Comparison of ENCODE assay signal across 23 mouse cellular contexts in genomic region chr11:72924458-72924857, GRCm38 (mm10). TPM values are rescaled to one million over a fixed set of nuclear protein-coding genes. Genes with fewer than 3 reads are reported as not detected.
DNase-seq lines count a peak whose midpoint lies in the region; ATAC-seq and TF ChIP-seq lines count a peak whose summit lies in the region.
"Had no signal": no experiment of that assay in that cellular context is flagged by ENCODE, and none has a peak within 500 bp of the region (broad histone marks: within the 10 kb centered on the region; RNA-seq: fewer than 3 reads in every experiment).

No protein-coding gene starts in this region.

- TF ChIP-seq CTCF in lung, embryonic 14.5 days (IDR thresholded peaks at IDR 0.05; ENCODE audit: low read depth), result no peak

- H3K27ac ChIP-seq in forebrain, embryonic 11.5 days (ENCODE audit: low read depth, low read length), result no peak overlapping the region
- no peak overlapping the region for H3K27ac ChIP-seq in forebrain, embryonic 14.5 days (ENCODE audit: low read depth, low read length)
- H3K27ac ChIP-seq in lung, embryonic 14.5 days (ENCODE audit: low read depth), result peak overlapping the region; percentile 64; the same call in 1 of the 2 replicates
- peak overlapping the region; percentile 76; the same call in 1 of the 2 replicates for H3K27ac ChIP-seq in stomach, embryonic 14.5 days (ENCODE audit: low read length)
- H3K27ac ChIP-seq: embryonic facial prominence, embryonic 13.5 days; forebrain, embryonic 13.5 days; gastrocnemius, adult 2 months; hindbrain, embryonic 14.5 days; left cerebral cortex, adult 2 months; limb, embryonic 10.5 days; midbrain, embryonic 13.5 days had no signal

- no peaks in the 10 kb centered on the region for H3K27me3 ChIP-seq in forebrain, embryonic 11.5 days (ENCODE audit: control insufficient read depth, insufficient read depth, low read length)
- no peaks in the 10 kb centered on the region for H3K27me3 ChIP-seq in forebrain, embryonic 14.5 days (replicated peaks; ENCODE audit: control insufficient read depth, insufficient read depth, low read length)
- H3K27me3 ChIP-seq in lung, embryonic 14.5 days (ENCODE audit: insufficient read depth, low read length), result no peaks in the 10 kb centered on the region
- H3K27me3 ChIP-seq in stomach, embryonic 14.5 days (ENCODE audit: control insufficient read depth, insufficient read depth, low read length), result no peaks in the 10 kb centered on the region
- H3K27me3 ChIP-seq: embryonic facial prominence, embryonic 13.5 days; forebrain, embryonic 13.5 days; megakaryocyte, embryonic 14.5 days; midbrain, embryonic 13.5 days; Patski had no signal

- H3K9ac ChIP-seq in forebrain, embryonic 11.5 days (ENCODE audit: low read length), result no peak overlapping the region
- no peak overlapping the region for H3K9ac ChIP-seq in forebrain, embryonic 14.5 days (ENCODE audit: low read length)
- H3K9ac ChIP-seq in lung, embryonic 14.5 days, result no peak overlapping the region
- no peak overlapping the region for H3K9ac ChIP-seq in stomach, embryonic 14.5 days (replicated peaks; ENCODE audit: low read depth, low read length)
- H3K9ac ChIP-seq: embryonic facial prominence, embryonic 13.5 days; forebrain, embryonic 13.5 days; hindbrain, embryonic 14.5 days; midbrain, embryonic 13.5 days had no signal

- 87% methylated on average over 1 of the region's 1 CpGs for WGBS in forebrain, embryonic 11.5 days
- 88% methylated on average over 1 of the region's 1 CpGs for WGBS in forebrain, embryonic 14.5 days
- 56% methylated on average over 1 of the region's 1 CpGs for WGBS in lung, embryonic 14.5 days
- 45% methylated on average over 1 of the region's 1 CpGs for WGBS in stomach, embryonic 14.5 days

- no peaks in the 10 kb centered on the region for H3K4me1 ChIP-seq in forebrain, embryonic 11.5 days (replicated peaks; ENCODE audit: control insufficient read depth, insufficient read depth, low read length)
- H3K4me1 ChIP-seq in forebrain, embryonic 14.5 days (ENCODE audit: control insufficient read depth, insufficient read depth, low read length), result no peaks in the 10 kb centered on the region
- no peaks in the 10 kb centered on the region for H3K4me1 ChIP-seq in lung, embryonic 14.5 days (ENCODE audit: insufficient read depth)
- peaks cover 25% of the 10 kb centered on the region for H3K4me1 ChIP-seq in stomach, embryonic 14.5 days (ENCODE audit: control insufficient read depth, insufficient read depth, low read length)
- H3K4me1 ChIP-seq: embryonic facial prominence, embryonic 13.5 days; forebrain, embryonic 13.5 days; limb, embryonic 10.5 days; midbrain, embryonic 13.5 days had no signal

- peak; percentile 6 for DNase-seq in forebrain, embryonic 11.5 days (ENCODE audit: low spot score)
- no peak for DNase-seq in forebrain, embryonic 14.5 days (ENCODE audit: low spot score)
- peak; percentile 39 for DNase-seq in lung, embryonic 14.5 days
- DNase-seq in lung, postnatal 36 days, result no peak
- peak; percentile 69 for DNase-seq in A20 (ENCODE audit: low read depth, low spot score)
- DNase-seq in right cerebral cortex, adult 2 months (ENCODE audit: low spot score in 2 of 2), result no peak
- DNase-seq in cerebellum, adult 11-12 months, result no peak
- DNase-seq: adrenal gland, postnatal 36 days; cerebellum, postnatal 10 days; gastrocnemius, adult 2 months; heart, postnatal 4 days; thymus, adult 18-20 months had no signal

- H3K36me3 ChIP-seq in forebrain, embryonic 11.5 days (ENCODE audit: control insufficient read depth, insufficient read depth, low read length), result no peaks in the 10 kb centered on the region; the same call in 1 of the 2 replicates
- H3K36me3 ChIP-seq in forebrain, embryonic 14.5 days (ENCODE audit: control insufficient read depth, insufficient read depth, low read length), result peaks cover 56% of the 10 kb centered on the region
- H3K36me3 ChIP-seq in lung, embryonic 14.5 days (ENCODE audit: insufficient read depth), result peaks cover 38% of the 10 kb centered on the region
- peaks cover 19% of the 10 kb centered on the region; the same call in 1 of the 2 replicates for H3K36me3 ChIP-seq in stomach, embryonic 14.5 days (ENCODE audit: control insufficient read depth, insufficient read depth, low read length)

- ATAC-seq in forebrain, embryonic 11.5 days (replicated peaks; ENCODE audit: low FRiP score), result no peak
- ATAC-seq in forebrain, embryonic 14.5 days, result no peak
- ATAC-seq in lung, embryonic 14.5 days (ENCODE audit: insufficient read depth), result peak; percentile 62; the same call in 1 of the 2 replicates
- ATAC-seq in stomach, embryonic 14.5 days (ENCODE audit: insufficient number of reproducible peaks, insufficient read depth, low FRiP score, low read depth), result no peak; the same call in 1 of the 2 replicates
- ATAC-seq: forebrain, embryonic 13.5 days; inflammation-experienced regulatory T-cells, adult 6 months; midbrain, embryonic 13.5 days; Patski had no signal

- H3K9me3 ChIP-seq in forebrain, embryonic 11.5 days (ENCODE audit: control insufficient read depth, low read length), result no peaks in the 10 kb centered on the region
- no peaks in the 10 kb centered on the region for H3K9me3 ChIP-seq in forebrain, embryonic 14.5 days (replicated peaks; ENCODE audit: control insufficient read depth, low read length)
- H3K9me3 ChIP-seq in lung, embryonic 14.5 days (ENCODE audit: low read depth, low read length), result no peaks in the 10 kb centered on the region
- no peaks in the 10 kb centered on the region for H3K9me3 ChIP-seq in stomach, embryonic 14.5 days (ENCODE audit: control insufficient read depth, low read depth, low read length)
- H3K9me3 ChIP-seq: embryonic facial prominence, embryonic 13.5 days; forebrain, embryonic 13.5 days; limb, embryonic 10.5 days; megakaryocyte, embryonic 14.5 days; midbrain, embryonic 13.5 days had no signal

- H3K4me2 ChIP-seq in forebrain, embryonic 11.5 days (ENCODE audit: low read depth, low read length, severe bottlenecking), result no peak overlapping the region
- no peak overlapping the region for H3K4me2 ChIP-seq in forebrain, embryonic 14.5 days (ENCODE audit: low read length)
- no peak overlapping the region for H3K4me2 ChIP-seq in lung, embryonic 14.5 days
- no peak overlapping the region for H3K4me2 ChIP-seq in stomach, embryonic 14.5 days (replicated peaks; ENCODE audit: low read depth, low read length)
- H3K4me2 ChIP-seq: embryonic facial prominence, embryonic 13.5 days; forebrain, embryonic 13.5 days; hindbrain, embryonic 14.5 days; midbrain, embryonic 13.5 days had no signal

- H3K4me3 ChIP-seq in forebrain, embryonic 11.5 days (ENCODE audit: low read depth, low read length), result no peak overlapping the region
- H3K4me3 ChIP-seq in forebrain, embryonic 14.5 days (ENCODE audit: low read depth, low read length), result no peak overlapping the region
- no peak overlapping the region for H3K4me3 ChIP-seq in lung, embryonic 14.5 days (ENCODE audit: low read depth, low read length)
- no peak overlapping the region for H3K4me3 ChIP-seq in stomach, embryonic 14.5 days (ENCODE audit: low read depth, low read length)
- H3K4me3 ChIP-seq: embryonic facial prominence, embryonic 13.5 days; erythroblast, embryonic 14.5 days; forebrain, embryonic 13.5 days; gastrocnemius, adult 2 months; left cerebral cortex, adult 2 months; limb, embryonic 10.5 days; megakaryocyte, embryonic 14.5 days; midbrain, embryonic 13.5 days had no signal

RNA-seq across cellular contexts. Expression of gene Atp2a3, which starts 36.5 kb away (rescaled TPM):
- 0.73 and 1.3 TPM in 2 replicates for polyA plus RNA-seq in forebrain, embryonic 11.5 days (2014; fragmentation: Nextera tagmentation; extraction: Ambion mirVana)
- polyA plus RNA-seq in forebrain, embryonic 14.5 days (2014; fragmentation: Nextera tagmentation; extraction: Ambion mirVana), result 0.43 and 0.74 TPM in 2 replicates
- polyA plus RNA-seq in lung, embryonic 14.5 days (2014; fragmentation: Nextera tagmentation; extraction: Ambion mirVana), result 7.4 and 7.6 TPM in 2 replicates
- 16.2 and 17.3 TPM in 2 replicates for polyA plus RNA-seq in stomach, embryonic 14.5 days (2014; fragmentation: Nextera tagmentation; extraction: Ambion mirVana)

Comparison
In these comparisons a context has a peak if more than half of its experiments do, and no peak if none do; other contexts are left out.
1. DNase-seq: peak in forebrain, embryonic 11.5 days (single experiment), lung, embryonic 14.5 days (single experiment) and A20 (single experiment); none in forebrain, embryonic 14.5 days (single experiment), lung, postnatal 36 days (single experiment), right cerebral cortex, adult 2 months (0 of 2) and cerebellum, adult 11-12 months (single experiment).
2. H3K27ac ChIP-seq: peak in lung, embryonic 14.5 days (single experiment) and stomach, embryonic 14.5 days (single experiment); none in forebrain, embryonic 11.5 days (single experiment) and forebrain, embryonic 14.5 days (single experiment).